Mouse (Mus musculus) kidney, adult 2 months (tissue): ENCODE results near the gene Gpi1.

Experiments
- CTCF ChIP-seq: fragments of 200-500 bp; conservative IDR thresholded peaks from 2 replicates; pipeline ENCODE4 v1.5.1; 2011; ENCODE audit warnings: low read depth, mild to moderate bottlenecking, control low read depth, low read length, moderate library complexity, mixed read lengths; ENCODE audit not compliant: insufficient read depth, insufficient read length
- POLR2A ChIP-seq: fragments of 200-500 bp; IDR thresholded peaks from one replicate; pipeline ENCODE4 v1.6.1; 2011; ENCODE audit warnings: low read depth, low read length, control low read depth

- TF ChIP-seq POLR2A (peak; percentile 22), CTCF (no peak)
These were observed 33.7 kb downstream of the Gpi1 start, which contains the start of gene Pdcd2l for GRCm38 (mm10) chr7:34196132-34197128.
